Mouse (Mus musculus): Measurements from ENCODE around the gene Rfx7. TPM values are rescaled to one million over a fixed set of nuclear protein-coding genes. Genes with fewer than 3 reads are reported as not detected.

Gene Rfx7
- polyA plus RNA-seq, 1 experiment from 2014 or later = 12.0 TPM

- DNase-seq (ENCODE audit: low spot score) (peak; percentile 74), ATAC-seq (replicated peaks; ENCODE audit: low FRiP score) (peak; percentile 62)
These were observed 495 bp downstream of the Rfx7 start for GRCm38 (mm10) chr9:72532381-72533088.

GRCm38 (mm10) chr9:72533089-72533415 is 1.0 kb downstream of the Rfx7 start:
- Histone ChIP-seq H3K9ac (ENCODE audit: low read depth, low read length) (peak overlapping the region; percentile 99), H3K27ac (ENCODE audit: low read depth, low read length) (peak overlapping the region; percentile 96), H3K27me3 (replicated peaks; ENCODE audit: control insufficient read depth, insufficient read depth, low read length) (no peaks in the 10 kb centered on the region), H3K4me3 (ENCODE audit: low read depth, low read length) (peak overlapping the region; percentile 97), H3K9me3 (ENCODE audit: control insufficient read depth, low read length) (no peaks in the 10 kb centered on the region), H3K4me1 (replicated peaks; ENCODE audit: control insufficient read depth, insufficient read depth, low read length) (peaks cover 10% of the 10 kb centered on the region; the same call in 1 of the 2 replicates), H3K4me2 (peak overlapping the region; percentile 93), H3K36me3 (ENCODE audit: control insufficient read depth, insufficient read depth, low read length) (no peaks in the 10 kb centered on the region)
- DNase-seq (ENCODE audit: low spot score) = no peak
- WGBS = 0% methylated on average over 2 of the region's 2 CpGs
- ATAC-seq (replicated peaks; ENCODE audit: low FRiP score) = no peak; the same call in 1 of the 2 replicates

More at GRCm38 (mm10) chr9:72532381-72533088, 495 bp downstream of the Rfx7 start:
- Histone ChIP-seq H3K27me3 (replicated peaks; ENCODE audit: control insufficient read depth, insufficient read depth, low read length) (no peaks in the 10 kb centered on the region), H3K4me3 (ENCODE audit: low read depth, low read length) (peak overlapping the region; percentile 97), H3K9ac (ENCODE audit: low read depth, low read length) (peak overlapping the region; percentile 99), H3K27ac (ENCODE audit: low read depth, low read length) (peak overlapping the region; percentile 96), H3K4me2 (peak overlapping the region; percentile 93), H3K9me3 (ENCODE audit: control insufficient read depth, low read length) (no peaks in the 10 kb centered on the region), H3K36me3 (ENCODE audit: control insufficient read depth, insufficient read depth, low read length) (no peaks in the 10 kb centered on the region), H3K4me1 (replicated peaks; ENCODE audit: control insufficient read depth, insufficient read depth, low read length) (peaks cover 10% of the 10 kb centered on the region; the same call in 1 of the 2 replicates)
- WGBS = 1% methylated on average over 55 of the region's 55 CpGs

GRCm38 (mm10) chr9:72534985-72535384 is 2.9 kb downstream of the Rfx7 start:
- ATAC-seq (replicated peaks; ENCODE audit: low FRiP score) (no peak), DNase-seq (ENCODE audit: low spot score) (no peak)
- WGBS = 88% methylated on average over 2 of the region's 2 CpGs
- no peak overlapping the region for H3K4me3 ChIP-seq (ENCODE audit: low read depth, low read length)
- H3K9me3 ChIP-seq (ENCODE audit: control insufficient read depth, low read length) = no peaks in the 10 kb centered on the region
- H3K9ac ChIP-seq (ENCODE audit: low read depth, low read length) = no peak overlapping the region
- peaks cover 10% of the 10 kb centered on the region; the same call in 1 of the 2 replicates for H3K4me1 ChIP-seq (replicated peaks; ENCODE audit: control insufficient read depth, insufficient read depth, low read length)
- no peak overlapping the region for H3K27ac ChIP-seq (ENCODE audit: low read depth, low read length)
- no peaks in the 10 kb centered on the region for H3K36me3 ChIP-seq (ENCODE audit: control insufficient read depth, insufficient read depth, low read length)
- H3K4me2 ChIP-seq = no peak overlapping the region
- H3K27me3 ChIP-seq (replicated peaks; ENCODE audit: control insufficient read depth, insufficient read depth, low read length) = no peaks in the 10 kb centered on the region

GRCm38 (mm10) chr9:72535394-72535793 is 3.4 kb downstream of the Rfx7 start:
- 83% methylated on average over 3 of the region's 3 CpGs for WGBS
- peaks cover 10% of the 10 kb centered on the region; the same call in 1 of the 2 replicates for H3K4me1 ChIP-seq (replicated peaks; ENCODE audit: control insufficient read depth, insufficient read depth, low read length)
- no peak overlapping the region for H3K4me3 ChIP-seq (ENCODE audit: low read depth, low read length)
- no peaks in the 10 kb centered on the region for H3K36me3 ChIP-seq (ENCODE audit: control insufficient read depth, insufficient read depth, low read length)
- H3K9ac ChIP-seq (ENCODE audit: low read depth, low read length) = no peak overlapping the region
- DNase-seq (ENCODE audit: low spot score) (no peak), ATAC-seq (replicated peaks; ENCODE audit: low FRiP score) (no peak)
- H3K27ac ChIP-seq (ENCODE audit: low read depth, low read length) = no peak overlapping the region
- no peak overlapping the region for H3K4me2 ChIP-seq
- no peaks in the 10 kb centered on the region for H3K27me3 ChIP-seq (replicated peaks; ENCODE audit: control insufficient read depth, insufficient read depth, low read length)
- no peaks in the 10 kb centered on the region for H3K9me3 ChIP-seq (ENCODE audit: control insufficient read depth, low read length)

GRCm38 (mm10) chr9:72537086-72537485 is 5.0 kb downstream of the Rfx7 start:
- Histone ChIP-seq H3K4me2 (no peak overlapping the region), H3K4me3 (ENCODE audit: low read depth, low read length) (no peak overlapping the region), H3K27me3 (replicated peaks; ENCODE audit: control insufficient read depth, insufficient read depth, low read length) (no peaks in the 10 kb centered on the region), H3K9me3 (ENCODE audit: control insufficient read depth, low read length) (no peaks in the 10 kb centered on the region), H3K9ac (ENCODE audit: low read depth, low read length) (no peak overlapping the region), H3K36me3 (ENCODE audit: control insufficient read depth, insufficient read depth, low read length) (no peaks in the 10 kb centered on the region), H3K4me1 (replicated peaks; ENCODE audit: control insufficient read depth, insufficient read depth, low read length) (peaks cover 1% of the 10 kb centered on the region; the same call in 1 of the 2 replicates), H3K27ac (ENCODE audit: low read depth, low read length) (no peak overlapping the region)
- 78% methylated on average over 1 of the region's 1 CpGs for WGBS
- DNase-seq (ENCODE audit: low spot score) (no peak), ATAC-seq (replicated peaks; ENCODE audit: low FRiP score) (no peak)

- H3K36me3 ChIP-seq (ENCODE audit: control insufficient read depth, insufficient read depth, low read length) = no peaks in the 10 kb centered on the region
- DNase-seq (ENCODE audit: low spot score) = no peak
- no peak overlapping the region for H3K27ac ChIP-seq (ENCODE audit: low read depth, low read length)
- no peak overlapping the region for H3K9ac ChIP-seq (ENCODE audit: low read depth, low read length)
- H3K27me3 ChIP-seq (replicated peaks; ENCODE audit: control insufficient read depth, insufficient read depth, low read length) = no peaks in the 10 kb centered on the region
- ATAC-seq (replicated peaks; ENCODE audit: low FRiP score) = peak; percentile 54; the same call in 1 of the 2 replicates
- H3K4me2 ChIP-seq = no peak overlapping the region
- no peak overlapping the region for H3K4me3 ChIP-seq (ENCODE audit: low read depth, low read length)
- H3K9me3 ChIP-seq (ENCODE audit: control insufficient read depth, low read length) = no peaks in the 10 kb centered on the region
- peaks cover 2% of the 10 kb centered on the region; the same call in 1 of the 2 replicates for H3K4me1 ChIP-seq (replicated peaks; ENCODE audit: control insufficient read depth, insufficient read depth, low read length)
These were observed 11.6 kb downstream of the Rfx7 start for GRCm38 (mm10) chr9:72543590-72543989.

GRCm38 (mm10) chr9:72558780-72559179 is 26.7 kb downstream of the Rfx7 start:
- Histone ChIP-seq H3K36me3 (ENCODE audit: control insufficient read depth, insufficient read depth, low read length) (no peaks in the 10 kb centered on the region), H3K4me1 (replicated peaks; ENCODE audit: control insufficient read depth, insufficient read depth, low read length) (no peaks in the 10 kb centered on the region), H3K27ac (ENCODE audit: low read depth, low read length) (no peak overlapping the region), H3K4me2 (no peak overlapping the region), H3K9me3 (ENCODE audit: control insufficient read depth, low read length) (no peaks in the 10 kb centered on the region), H3K4me3 (ENCODE audit: low read depth, low read length) (no peak overlapping the region), H3K9ac (ENCODE audit: low read depth, low read length) (no peak overlapping the region), H3K27me3 (replicated peaks; ENCODE audit: control insufficient read depth, insufficient read depth, low read length) (no peaks in the 10 kb centered on the region)
- DNase-seq (ENCODE audit: low spot score) = no peak
- no peak for ATAC-seq (replicated peaks; ENCODE audit: low FRiP score)
- WGBS = 77% methylated on average over 1 of the region's 1 CpGs

GRCm38 (mm10) chr9:72560316-72560715 is 28.3 kb downstream of the Rfx7 start:
- no peak for DNase-seq (ENCODE audit: low spot score)
- no peaks in the 10 kb centered on the region for H3K9me3 ChIP-seq (ENCODE audit: control insufficient read depth, low read length)
- no peaks in the 10 kb centered on the region for H3K27me3 ChIP-seq (replicated peaks; ENCODE audit: control insufficient read depth, insufficient read depth, low read length)
- no peak overlapping the region for H3K4me3 ChIP-seq (ENCODE audit: low read depth, low read length)
- H3K9ac ChIP-seq (ENCODE audit: low read depth, low read length) = no peak overlapping the region
- no peaks in the 10 kb centered on the region for H3K36me3 ChIP-seq (ENCODE audit: control insufficient read depth, insufficient read depth, low read length)
- no peak for ATAC-seq (replicated peaks; ENCODE audit: low FRiP score)
- WGBS = 88% methylated on average over 2 of the region's 2 CpGs
- no peak overlapping the region for H3K27ac ChIP-seq (ENCODE audit: low read depth, low read length)
- no peak overlapping the region for H3K4me2 ChIP-seq
- no peaks in the 10 kb centered on the region for H3K4me1 ChIP-seq (replicated peaks; ENCODE audit: control insufficient read depth, insufficient read depth, low read length)

GRCm38 (mm10) chr9:72563277-72563676 is 31.2 kb downstream of the Rfx7 start:
- 60% methylated on average over 3 of the region's 3 CpGs for WGBS
- ATAC-seq (replicated peaks; ENCODE audit: low FRiP score) = peak; percentile 72

More at GRCm38 (mm10) chr9:72563277-72563676, 31.2 kb downstream of the Rfx7 start:
- H3K9ac ChIP-seq (ENCODE audit: low read depth, low read length) = no peak overlapping the region
- H3K27ac ChIP-seq (ENCODE audit: low read depth, low read length) = no peak overlapping the region
- H3K4me2 ChIP-seq = no peak overlapping the region
- no peaks in the 10 kb centered on the region for H3K36me3 ChIP-seq (ENCODE audit: control insufficient read depth, insufficient read depth, low read length)
- no peak overlapping the region for H3K4me3 ChIP-seq (ENCODE audit: low read depth, low read length)
- H3K27me3 ChIP-seq (replicated peaks; ENCODE audit: control insufficient read depth, insufficient read depth, low read length) = no peaks in the 10 kb centered on the region
- no peaks in the 10 kb centered on the region for H3K9me3 ChIP-seq (ENCODE audit: control insufficient read depth, low read length)
- no peak for DNase-seq (ENCODE audit: low spot score)
- no peaks in the 10 kb centered on the region for H3K4me1 ChIP-seq (replicated peaks; ENCODE audit: control insufficient read depth, insufficient read depth, low read length)
